Mouse (Mus musculus) megakaryocyte, embryonic 14.5 days (primary cell): ENCODE measurements around the gene Rinl.

Experiments
- FLI1 ChIP-seq: IDR thresholded peaks from 2 replicates; pipeline ENCODE4 v1.6.1; 2012; ENCODE audit warnings: low read length, inconsistent platforms, mixed read lengths
- GATA1 ChIP-seq: IDR thresholded peaks from 3 replicates; pipeline ENCODE4 v1.6.1; 2012; ENCODE audit warnings: mixed read lengths, low read length, inconsistent platforms, borderline replicate concordance

- TF ChIP-seq GATA1 (no peak), FLI1 (no peak)
These were observed 35.2 kb downstream of the Rinl start for GRCm38 (mm10) chr7:28823932-28824331.
